Mouse (Mus musculus) CH12.LX (cell line): ENCODE results near the gene Itch.

ENCODE experiments used
- CTCF ChIP-seq, 2 experiments: IDR thresholded peaks in 1 of 2; conservative IDR thresholded peaks in 1 of 2; 2 replicates each; pipeline ENCODE4 v1.5.1; 2011 to 2012; ENCODE audit warnings: low read depth in 2 of 2, low read length in 2 of 2, improper control_type of control experiment in 1 of 2, inconsistent platforms in 1 of 2, mild to moderate bottlenecking in 1 of 2, moderate library complexity in 1 of 2
- EP300 ChIP-seq: IDR thresholded peaks from 2 replicates; pipeline ENCODE4 v1.6.1; 2011; ENCODE audit warnings: low read length, improper control_type of control experiment
- GABPA ChIP-seq: IDR thresholded peaks from 2 replicates; pipeline ENCODE4 v1.6.1; 2012; ENCODE audit warnings: low read depth, low read length, improper control_type of control experiment, inconsistent platforms; ENCODE audit not compliant: insufficient replicate concordance
- KAT2A ChIP-seq: IDR thresholded peaks from 2 replicates; pipeline ENCODE4 v1.6.1; 2012; ENCODE audit warnings: low read length, improper control_type of control experiment, inconsistent platforms; ENCODE audit not compliant: insufficient replicate concordance
- MAX ChIP-seq: IDR thresholded peaks from 2 replicates; pipeline ENCODE4 v1.6.1; 2011; ENCODE audit warnings: low read length, improper control_type of control experiment
- MYC ChIP-seq: IDR thresholded peaks from 2 replicates; pipeline ENCODE4 v1.6.1; 2011; ENCODE audit warnings: low read depth, mild to moderate bottlenecking, improper control_type of control experiment, low read length
- NRF1 ChIP-seq: IDR thresholded peaks from 2 replicates; pipeline ENCODE4 v1.6.1; 2014; ENCODE audit warnings: low read depth, mild to moderate bottlenecking, inconsistent platforms, low read length, improper control_type of control experiment, moderate library complexity
- POLR2A ChIP-seq: IDR thresholded peaks from 2 replicates; pipeline ENCODE4 v1.6.1; 2011; ENCODE audit warnings: low read depth, mild to moderate bottlenecking, improper control_type of control experiment, low read length
- RAD21 ChIP-seq: IDR thresholded peaks from 2 replicates; pipeline ENCODE4 v1.6.1; 2011; ENCODE audit warnings: low read depth, mild to moderate bottlenecking, low read length, improper control_type of control experiment, moderate library complexity
- TBP ChIP-seq: conservative IDR thresholded peaks from 2 replicates; pipeline ENCODE4 v1.6.1; 2011; ENCODE audit warnings: low read depth, low read length, improper control_type of control experiment
- ZC3H11A ChIP-seq: IDR thresholded peaks from 2 replicates; pipeline ENCODE4 v1.6.1; 2012; ENCODE audit warnings: low read depth, mild to moderate bottlenecking, inconsistent platforms, low read length, improper control_type of control experiment
- ZMIZ1 ChIP-seq: IDR thresholded peaks from 2 replicates; pipeline ENCODE4 v1.6.1; 2012; ENCODE audit warnings: low read depth, mild to moderate bottlenecking, inconsistent platforms, low read length, improper control_type of control experiment

DNA sequence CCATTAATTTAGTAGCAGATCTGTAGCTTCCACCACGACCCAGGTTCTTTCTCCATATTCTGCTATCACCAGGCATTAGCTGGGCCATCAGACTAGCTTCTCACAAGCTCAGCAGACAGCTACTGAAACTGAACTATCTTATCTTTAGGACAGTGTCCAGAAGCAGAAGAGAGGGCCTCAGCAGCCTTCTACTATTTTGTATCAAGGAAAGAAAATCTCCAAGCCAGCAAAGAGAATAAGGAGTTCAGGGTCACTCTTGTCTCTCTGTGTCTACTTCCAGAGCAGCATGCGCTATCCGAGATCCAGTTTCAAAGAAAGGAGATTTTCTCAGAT lies 41.6 kb upstream of the Itch start:
- TF ChIP-seq POLR2A (no peak), TBP (no peak), KAT2A (no peak), MYC (no peak), MAX (no peak), CTCF (conservative IDR thresholded peaks at IDR 0.05 in 1 of 2, IDR thresholded peaks at IDR 0.05 in 1 of 2; ENCODE audit: low read depth in 2 of 2, low read length in 2 of 2) (no peak), GABPA (no peak), ZC3H11A (no peak), RAD21 (no peak), ZMIZ1 (no peak), EP300 (no peak), NRF1 (no peak)
